Mouse (Mus musculus) retina, embryonic 14.5 days (tissue): ENCODE measurements at regions not wholly inside any gene's neighbourhood (a gene's known extent, or its start where the extent isn't known, plus 50 kb on each side); places are given as distances from the start of the nearest gene placed in this dataset.

Source experiments
- DNase-seq: peaks from one replicate; pipeline ENCODE4 v3.0.0-alpha.2; 2015; ENCODE audit warnings: low spot score

DNA sequence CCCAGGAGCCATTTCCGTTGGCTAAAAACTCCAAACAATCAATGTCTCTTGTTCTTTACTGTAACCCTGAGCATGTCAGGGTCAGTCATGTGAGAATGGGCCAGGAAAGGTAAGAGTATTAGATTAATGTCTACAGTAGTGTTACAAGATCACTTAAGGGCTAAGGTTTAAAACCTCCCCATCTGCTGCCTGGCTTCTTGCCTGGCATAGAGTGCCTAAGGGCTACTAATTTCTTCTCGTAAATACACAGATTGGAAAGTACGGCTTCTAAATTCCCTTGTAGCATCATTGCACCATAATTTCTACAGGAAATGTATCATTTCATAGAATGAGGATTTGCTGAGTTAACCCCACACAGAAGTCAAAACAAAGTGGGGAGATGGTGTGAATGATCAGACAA, 281.0 kb downstream of the Col12a1 start:
- DNase-seq: no peak

DNA sequence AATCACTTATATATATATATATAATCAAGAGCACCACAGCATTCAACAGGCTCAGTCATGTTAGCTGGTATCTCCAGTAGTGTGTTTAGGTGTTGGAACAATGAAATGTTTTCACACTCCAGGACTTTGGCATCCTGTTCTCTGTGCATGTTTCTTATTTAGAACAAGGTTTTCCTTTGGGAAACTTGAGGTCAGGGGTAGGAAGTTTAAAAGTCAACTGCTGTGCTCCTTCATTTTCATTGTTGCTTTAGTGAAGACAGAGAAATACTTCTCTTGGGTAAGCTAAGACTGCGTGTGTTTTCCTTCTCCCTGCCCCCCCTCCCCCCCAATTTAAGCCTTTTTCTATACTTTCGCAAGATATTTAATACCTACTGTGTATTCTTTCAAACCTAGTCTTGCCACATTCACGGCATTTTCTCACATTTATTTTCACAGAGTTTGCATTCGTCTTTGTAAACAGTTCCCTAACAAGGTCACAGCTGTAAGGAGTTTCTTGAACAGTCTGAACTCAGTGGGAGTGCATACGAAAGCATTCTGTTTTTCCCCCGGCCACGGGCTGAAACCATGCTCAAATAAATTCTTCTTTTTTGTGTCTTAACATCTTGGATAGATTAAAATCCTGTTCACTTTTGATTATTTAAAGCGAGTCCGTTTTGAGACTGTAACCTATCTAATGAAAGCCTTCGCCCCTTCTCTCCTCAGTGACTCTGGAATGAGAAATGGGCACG, 279.2 kb downstream of the Col12a1 start:
- no peak for DNase-seq

DNA sequence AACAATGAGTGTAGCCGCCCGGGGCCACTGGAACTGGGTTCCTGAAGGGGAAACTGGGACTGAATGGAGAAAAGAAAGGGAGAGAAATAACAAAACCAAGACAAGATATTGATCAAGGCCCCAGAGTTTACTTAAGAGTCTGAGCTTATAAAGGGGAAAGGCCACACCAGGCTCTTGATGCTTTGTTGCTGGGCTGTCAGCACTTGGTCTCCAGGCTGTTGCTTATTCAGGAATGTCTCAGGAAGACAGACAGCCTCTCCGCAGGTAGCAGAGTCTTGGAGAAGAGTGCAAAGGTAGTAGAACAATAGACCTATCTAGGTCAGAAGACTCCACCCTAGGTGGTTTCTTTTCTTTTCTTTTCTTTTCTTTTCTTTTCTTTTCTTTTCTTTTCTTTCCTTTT, 263.4 kb downstream of the Col12a1 start:
- no peak for DNase-seq

- no peak for DNase-seq
These were observed 239.5 kb downstream of the Col12a1 start for GRCm38 (mm10) chr9:79479118-79479517.

DNA sequence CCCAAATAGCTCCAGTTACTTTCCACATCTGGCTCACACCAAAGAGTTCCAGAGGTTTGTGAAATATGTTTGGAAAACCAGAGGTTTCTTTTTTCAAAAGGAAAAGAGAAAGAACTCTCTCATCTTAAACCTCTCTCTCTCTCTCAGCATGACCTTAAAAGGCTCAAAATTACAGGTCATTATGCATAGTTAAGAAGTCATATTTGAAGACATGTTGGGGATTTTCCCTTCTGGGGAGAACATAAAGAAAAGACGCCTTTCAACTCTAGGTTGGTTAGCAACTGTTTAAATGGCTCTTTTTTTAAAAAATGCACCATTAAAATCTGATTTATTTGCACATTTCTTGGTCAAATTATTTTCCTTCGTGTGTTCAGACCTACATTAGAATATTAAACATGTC, 218.4 kb downstream of the Col12a1 start:
- DNase-seq: no peak

- DNase-seq: no peak
These were observed 216.6 kb downstream of the Col12a1 start for GRCm38 (mm10) chr9:79502034-79502433.

DNA sequence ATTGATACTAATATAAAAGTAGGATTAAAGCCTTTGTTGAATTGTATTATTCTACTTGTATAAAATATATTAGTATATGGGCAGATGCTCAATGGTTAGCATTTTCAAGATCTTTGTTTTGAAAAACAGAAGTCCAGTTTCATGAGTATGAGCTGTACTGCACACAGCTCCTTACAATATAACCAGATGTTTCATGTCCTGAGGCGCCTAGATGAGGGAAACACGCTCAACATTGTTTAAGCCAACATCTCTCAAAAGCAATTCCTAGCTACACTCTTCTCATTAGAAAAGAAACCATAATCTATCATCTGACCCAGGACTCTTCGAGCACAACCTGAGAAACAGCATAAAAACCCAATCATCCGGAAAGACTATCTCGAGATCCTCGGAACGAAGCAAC, 202.2 kb downstream of the Col12a1 start:
- DNase-seq: no peak

- no peak for DNase-seq
These were observed 201.2 kb downstream of the Col12a1 start for GRCm38 (mm10) chr9:79517461-79517860.

GRCm38 (mm10) chr9:79518640-79519039, 200.0 kb downstream of the Col12a1 start:
- DNase-seq: no peak

DNA sequence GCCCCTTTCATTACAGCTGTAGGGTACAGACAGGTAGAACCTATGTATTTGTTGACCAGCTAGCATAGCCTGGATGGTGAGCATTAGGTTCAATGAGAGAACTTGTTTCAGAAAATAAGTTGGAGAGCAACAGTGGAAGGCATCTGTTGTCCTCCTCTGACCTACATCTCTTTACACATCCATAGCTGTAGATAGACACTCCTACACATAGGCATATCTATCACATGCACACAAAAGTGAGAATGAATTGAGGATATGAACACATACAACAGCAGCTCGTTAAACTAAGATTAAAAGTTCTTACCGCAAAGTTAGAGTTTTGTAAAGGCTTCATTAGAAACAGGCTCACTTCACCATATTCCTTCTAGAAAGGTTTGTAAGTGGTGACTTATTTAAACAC, 198.1 kb downstream of the Col12a1 start:
- DNase-seq: no peak

GRCm38 (mm10) chr9:79523054-79523453, 195.6 kb downstream of the Col12a1 start:
- no peak for DNase-seq

GRCm38 (mm10) chr9:79525000-79525399, 193.6 kb downstream of the Col12a1 start:
- DNase-seq: no peak

GRCm38 (mm10) chr9:79526390-79526789, 192.2 kb downstream of the Col12a1 start:
- no peak for DNase-seq

- DNase-seq: no peak
These were observed 191.3 kb downstream of the Col12a1 start for GRCm38 (mm10) chr9:79527331-79527730.
